Mouse (Mus musculus): ENCODE measurements around the gene Tekt3.

GRCm38 (mm10) chr11:63025476-63025875 lies 36.0 kb upstream of the Tekt3 start:
- TF ChIP-seq CTCF (IDR thresholded peaks at IDR 0.05; ENCODE audit: extremely low read depth, insufficient read depth, low read length), result no peak
- TF ChIP-seq POLR2A (IDR thresholded peaks at IDR 0.05; ENCODE audit: extremely low read depth, insufficient read depth, low read length), result no peak
